Mouse (Mus musculus): ENCODE results near the gene 2310009B15Rik.

The 2310009B15Rik gene

GRCm38 (mm10) chr1:138842315-138842714 lies 14.3 kb downstream of the 2310009B15Rik start:
- DNase-seq = peak in 1 of 2 experiments; percentile 34

GRCm38 (mm10) chr1:138841306-138842095 lies 15.2 kb downstream of the 2310009B15Rik start:
- DNase-seq = peak in 1 of 2 experiments; percentile 50

- DNase-seq = no peak
These were observed 16.0 kb downstream of the 2310009B15Rik start for GRCm38 (mm10) chr1:138840440-138841305.

GRCm38 (mm10) chr1:138839809-138840430 lies 16.7 kb downstream of the 2310009B15Rik start:
- no peak for DNase-seq

- DNase-seq = no peak
These were observed 17.4 kb downstream of the 2310009B15Rik start for GRCm38 (mm10) chr1:138839291-138839690.

GRCm38 (mm10) chr1:138837786-138838743 lies 18.6 kb downstream of the 2310009B15Rik start:
- DNase-seq = no peak

GRCm38 (mm10) chr1:138835355-138835900 lies 21.2 kb downstream of the 2310009B15Rik start:
- peak; percentile 42 to 52 for DNase-seq

GRCm38 (mm10) chr1:138831309-138831708 lies 25.3 kb downstream of the 2310009B15Rik start:
- no peak for DNase-seq

GRCm38 (mm10) chr1:138826841-138827240 lies 29.8 kb downstream of the 2310009B15Rik start:
- DNase-seq = no peak

- DNase-seq = no peak
These were observed 33.7 kb downstream of the 2310009B15Rik start for GRCm38 (mm10) chr1:138822985-138823322.

GRCm38 (mm10) chr1:138822255-138822984 lies 34.2 kb downstream of the 2310009B15Rik start:
- DNase-seq = no peak
